Mouse (Mus musculus) urinary bladder, postnatal 4 days (tissue): ENCODE measurements around the gene Nr1i3.
A peak's percentile ranks its signal among the peaks of the same experiment; 100 is the strongest.

Source experiments
- DNase-seq, 2 experiments: peaks; one replicate each; pipeline ENCODE4 v3.0.0; 2021 to 2022; ENCODE audit warnings: low spot score in 2 of 2

Nr1i3 gene

DNA sequence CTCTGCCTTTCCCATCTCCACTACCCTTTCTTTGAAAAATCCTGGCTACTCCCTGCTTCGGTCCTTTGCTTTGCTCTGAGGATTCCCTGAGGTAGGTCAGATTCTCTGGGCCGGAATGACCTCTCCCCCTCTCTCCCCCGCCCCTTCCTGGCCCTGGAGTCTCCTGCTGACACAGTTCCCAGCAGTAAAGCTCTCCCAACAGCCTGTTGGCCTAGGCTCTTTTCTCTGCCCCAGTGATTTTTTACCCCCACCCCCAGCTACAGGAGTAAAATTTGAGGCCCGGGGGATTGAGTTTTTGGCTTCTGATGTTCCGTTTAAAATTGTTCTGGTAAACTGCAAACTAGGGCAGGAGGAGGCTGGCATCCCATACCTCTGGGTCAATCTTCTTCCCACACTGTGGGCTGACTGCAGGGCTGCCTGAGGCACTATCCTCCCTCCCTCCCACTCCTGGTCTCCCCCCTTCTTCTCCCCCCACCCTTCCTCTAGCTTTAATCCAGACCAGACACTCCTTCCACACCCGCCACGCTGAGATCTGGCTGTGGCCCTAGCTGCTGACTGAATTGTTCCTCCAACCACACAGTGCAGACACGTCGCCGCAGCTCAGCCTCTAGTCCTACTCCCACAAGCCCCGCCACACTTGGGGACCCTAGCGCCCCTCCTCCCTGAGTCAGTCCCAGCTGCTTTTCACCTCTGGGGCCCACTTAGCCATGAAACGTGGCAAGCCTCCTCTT lies 38.0 kb downstream of the Nr1i3 start:
- peak in 1 of 2 experiments; percentile 54 for DNase-seq

- no peak for DNase-seq
Observed at GRCm38 (mm10) chr1:171252415-171252814, 38.6 kb downstream of the Nr1i3 start.

DNA sequence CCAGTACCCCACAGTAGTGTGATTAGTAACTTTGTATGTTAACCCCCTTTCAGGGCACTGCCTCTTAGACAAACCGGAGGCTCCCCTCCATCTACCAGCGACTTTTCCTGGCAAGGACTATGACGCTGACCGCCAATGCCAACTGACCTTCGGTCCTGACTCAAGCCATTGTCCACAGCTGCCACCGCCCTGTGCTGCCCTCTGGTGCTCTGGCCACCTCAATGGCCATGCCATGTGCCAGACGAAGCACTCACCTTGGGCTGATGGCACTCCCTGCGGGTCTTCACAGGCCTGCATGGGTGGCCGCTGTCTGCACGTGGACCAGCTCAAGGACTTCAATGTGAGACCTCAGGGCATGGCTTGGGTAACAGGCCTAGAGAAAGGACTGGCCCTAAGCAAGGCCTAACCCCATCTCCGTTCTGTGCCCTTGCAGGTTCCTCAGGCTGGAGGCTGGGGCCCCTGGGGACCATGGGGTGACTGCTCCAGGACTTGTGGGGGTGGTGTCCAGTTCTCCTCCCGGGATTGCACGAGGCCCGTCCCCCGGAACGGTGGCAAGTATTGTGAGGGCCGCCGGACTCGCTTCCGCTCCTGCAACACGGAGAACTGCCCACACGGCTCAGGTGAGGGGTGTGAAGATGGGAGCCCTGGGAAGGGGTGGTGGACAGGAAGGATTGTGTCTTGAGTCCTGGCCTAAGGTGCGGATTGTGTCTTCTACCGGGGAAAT lies 42.5 kb downstream of the Nr1i3 start:
- DNase-seq, result no peak

DNA sequence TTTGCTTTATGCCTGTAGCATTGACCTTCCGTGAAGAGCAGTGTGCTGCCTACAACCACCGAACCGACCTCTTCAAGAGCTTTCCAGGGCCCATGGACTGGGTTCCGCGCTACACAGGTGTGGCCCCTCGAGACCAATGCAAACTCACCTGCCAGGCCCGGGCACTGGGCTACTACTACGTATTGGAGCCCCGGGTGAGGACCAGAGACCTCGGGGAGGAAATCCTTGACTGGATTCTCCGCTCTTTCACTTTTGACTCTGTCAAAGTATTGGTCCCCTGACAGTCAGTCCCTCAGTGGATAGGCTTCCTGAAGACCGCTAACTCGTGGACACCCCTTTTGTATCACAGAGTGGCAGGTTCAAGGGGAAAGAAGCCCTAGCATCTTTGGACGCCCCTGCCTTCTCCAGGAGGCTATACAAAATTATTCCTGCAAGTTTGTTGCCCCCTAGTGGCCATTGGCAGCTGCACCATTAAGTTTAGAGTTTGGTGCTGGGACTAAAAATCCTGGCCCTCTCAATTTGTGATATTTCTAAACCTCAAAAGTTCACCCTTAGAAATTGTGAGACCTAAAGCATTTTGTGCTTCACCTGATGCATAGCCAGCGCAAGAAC lies 43.3 kb downstream of the Nr1i3 start:
- DNase-seq, result peak in 1 of 2 experiments; percentile 45

DNA sequence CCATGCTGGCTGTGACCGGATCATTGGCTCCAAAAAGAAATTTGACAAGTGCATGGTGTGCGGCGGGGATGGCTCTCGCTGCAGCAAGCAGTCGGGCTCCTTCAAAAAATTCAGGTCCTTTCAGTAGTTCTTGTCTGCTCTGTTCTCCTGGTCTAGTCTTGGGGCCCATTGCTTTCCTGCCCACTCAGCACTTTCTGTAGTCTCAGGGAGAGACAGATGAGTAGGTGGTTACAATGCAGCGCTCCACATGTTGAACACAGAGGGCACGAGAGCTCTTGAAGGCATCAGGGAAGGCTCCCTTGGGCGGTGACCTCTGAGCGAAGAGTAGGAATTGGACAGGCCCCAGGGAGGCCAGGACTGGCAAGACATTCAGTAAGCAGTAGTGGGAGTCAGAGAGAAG lies 44.0 kb downstream of the Nr1i3 start:
- DNase-seq, result no peak

GRCm38 (mm10) chr1:171258921-171259320 lies 45.2 kb downstream of the Nr1i3 start:
- DNase-seq, result no peak

- DNase-seq, result no peak
Observed at GRCm38 (mm10) chr1:171260316-171260715, 46.5 kb downstream of the Nr1i3 start.

DNA sequence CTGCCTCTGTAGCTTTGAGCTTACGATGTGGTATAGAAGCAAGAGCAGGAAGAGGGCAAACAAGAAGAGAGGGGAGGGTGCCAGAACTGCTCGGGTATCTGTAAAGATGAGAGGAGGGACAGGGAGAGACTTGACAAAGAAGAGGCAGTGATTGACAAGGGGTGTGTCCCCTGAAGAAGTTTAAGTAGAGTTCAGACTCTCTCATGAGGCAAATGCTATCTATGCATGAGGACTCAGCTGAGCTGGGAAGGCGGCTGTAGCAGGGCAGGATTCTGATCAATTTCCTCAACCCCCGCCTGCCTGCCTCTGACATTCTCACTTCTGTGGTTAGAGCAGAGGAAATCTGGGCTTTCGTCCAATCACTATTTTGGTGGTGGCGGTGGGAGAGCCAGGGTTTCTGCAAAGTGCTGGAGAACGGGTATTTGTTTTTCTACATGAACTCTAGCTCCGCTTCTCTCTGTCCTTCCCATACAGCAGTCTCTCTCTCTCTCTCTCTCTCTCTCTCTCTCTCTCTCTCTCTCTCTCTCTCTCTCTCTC lies 48.9 kb downstream of the Nr1i3 start:
- peak in 1 of 2 experiments; percentile 71 for DNase-seq

DNA sequence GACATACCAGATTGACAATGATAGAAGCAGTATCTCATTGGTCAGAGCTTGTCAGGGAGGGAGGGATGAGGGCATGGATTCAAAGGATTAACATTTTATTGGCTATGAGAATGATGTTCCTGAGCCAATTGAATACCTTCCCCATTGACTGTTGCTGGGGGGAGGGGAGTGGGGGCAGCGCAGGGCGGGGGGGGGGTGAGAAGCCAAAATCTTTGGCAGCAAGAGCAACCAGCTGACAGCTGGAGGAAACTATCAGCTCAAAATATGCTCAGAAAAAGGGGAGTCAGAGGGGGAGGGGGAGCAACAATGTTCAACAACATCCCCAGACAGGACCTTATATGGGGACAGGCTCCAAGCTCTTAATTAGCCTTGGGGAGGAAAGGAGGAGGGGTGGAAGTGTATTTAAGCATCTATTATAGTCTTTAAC lies 49.4 kb downstream of the Nr1i3 start:
- no peak for DNase-seq

DNA sequence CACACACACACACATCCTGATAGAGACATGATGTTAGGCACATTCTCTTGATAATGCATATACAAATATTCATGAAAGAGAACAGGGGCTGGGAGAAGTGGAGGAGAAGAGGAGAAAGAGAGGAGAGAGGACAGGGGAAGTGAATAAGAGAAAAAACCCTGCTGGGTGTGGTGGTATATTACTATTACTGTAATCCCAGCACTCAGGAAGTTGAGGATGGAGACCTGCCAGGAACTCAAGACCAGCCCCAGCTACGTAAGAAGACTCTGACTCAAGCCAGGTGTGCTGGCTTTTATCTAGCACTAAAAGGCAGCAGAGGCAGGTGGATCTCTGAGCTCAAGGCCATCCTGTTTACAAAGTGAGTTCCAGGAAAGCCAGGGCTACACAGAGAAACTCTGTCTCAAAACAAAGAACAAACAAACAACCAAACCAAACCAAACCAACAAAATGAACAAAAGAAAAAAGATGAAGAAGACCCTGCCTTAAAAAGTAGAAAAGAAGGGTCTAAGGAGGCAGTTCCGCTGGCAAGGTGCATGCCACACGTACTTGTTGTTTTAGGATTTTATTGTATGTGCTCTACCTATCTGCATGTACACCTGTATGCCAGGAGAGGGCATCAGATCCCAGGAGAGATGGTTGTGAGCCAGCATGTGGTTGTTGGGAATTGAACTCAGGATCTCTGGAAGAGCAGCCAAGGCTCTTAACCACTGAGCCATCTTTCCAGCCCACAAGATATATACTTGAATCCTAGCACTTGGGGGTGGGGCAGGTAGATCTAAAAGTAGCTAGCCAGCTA lies 50.1 kb downstream of the Nr1i3 start:
- DNase-seq, result no peak

- DNase-seq, result no peak
Observed at GRCm38 (mm10) chr1:171265971-171266744, 52.4 kb downstream of the Nr1i3 start.

DNA sequence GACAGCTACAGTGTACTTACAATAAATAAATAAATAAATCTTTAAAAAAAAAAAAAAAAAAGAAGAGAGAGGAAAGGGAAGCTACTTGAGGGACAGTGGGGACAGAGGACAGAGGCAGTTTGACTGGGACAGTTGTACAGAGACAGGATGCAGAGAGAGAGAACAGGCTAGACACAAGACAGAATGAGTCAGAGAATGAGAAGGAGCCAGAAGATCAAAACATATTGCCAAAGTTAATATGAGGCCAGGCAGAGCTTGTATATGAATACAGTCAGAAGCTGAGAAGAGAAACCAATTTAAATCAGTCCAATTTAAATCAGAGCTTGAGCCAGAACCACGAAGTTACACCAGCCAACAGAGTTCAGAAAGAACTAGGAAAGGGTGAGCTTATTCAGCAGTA lies 54.6 kb downstream of the Nr1i3 start:
- no peak for DNase-seq

GRCm38 (mm10) chr1:171269848-171270572 lies 56.2 kb downstream of the Nr1i3 start, which contains the start of gene B4galt3:
Gene B4galt3 (plus strand): TSS chr1:171270328.
- DNase-seq, result peak; percentile 93 to 97
